Mouse (Mus musculus) kidney, adult 2 months (tissue): Measurements from ENCODE around the gene Hist1h2bh.

Experiments used
- CTCF ChIP-seq: fragments of 200-500 bp; conservative IDR thresholded peaks from 2 replicates; pipeline ENCODE4 v1.5.1; 2011; ENCODE audit warnings: low read depth, mild to moderate bottlenecking, control low read depth, low read length, moderate library complexity, mixed read lengths; ENCODE audit not compliant: insufficient read depth, insufficient read length
- POLR2A ChIP-seq: fragments of 200-500 bp; IDR thresholded peaks from one replicate; pipeline ENCODE4 v1.6.1; 2011; ENCODE audit warnings: low read depth, low read length, control low read depth

- TF ChIP-seq POLR2A = no peak
- no peak for TF ChIP-seq CTCF
Measured at GRCm38 (mm10) chr13:23546694-23547093, 3.5 kb upstream of the Hist1h2bh start.
